In genomic region chr6:49262421-49262820, GRCm38 (mm10) we compare ENCODE assay signal across 8 mouse cellular contexts. TPM values are rescaled to one million over a fixed set of nuclear protein-coding genes. Genes with fewer than 3 reads are reported as not detected.
DNase-seq lines count a peak whose midpoint lies in the region; ATAC-seq and TF ChIP-seq lines count a peak whose summit lies in the region.

No protein-coding gene starts in this region.

- H3K36me3 ChIP-seq in MEL (ENCODE audit: control insufficient read depth in 1 of 2, insufficient read depth in 2 of 2, low read length in 2 of 2): peaks cover 2 to 43% of the 10 kb centered on the region in 2 experiments; a peak in 3 of 4 replicates
- H3K36me3 ChIP-seq in forebrain, embryonic 15.5 days: no peaks in the 10 kb centered on the region
- H3K36me3 ChIP-seq in midbrain, embryonic 15.5 days (replicated peaks): no peaks in the 10 kb centered on the region

- H3K9ac ChIP-seq in MEL (ENCODE audit: control insufficient read depth, low read depth, low read length, poor library complexity, severe bottlenecking): peak overlapping the region; percentile 96
- peak overlapping the region; percentile 100 for H3K9ac ChIP-seq in forebrain, embryonic 15.5 days (replicated peaks)
- peak overlapping the region; percentile 100 for H3K9ac ChIP-seq in midbrain, embryonic 15.5 days

- ATAC-seq in forebrain, embryonic 15.5 days (replicated peaks): no peak
- ATAC-seq in midbrain, embryonic 15.5 days (replicated peaks): no peak

- H3K27me3 ChIP-seq in MEL (ENCODE audit: control insufficient read depth in 1 of 2, insufficient read depth in 2 of 2, low read length in 2 of 2): no peaks in the 10 kb centered on the region
- no peaks in the 10 kb centered on the region for H3K27me3 ChIP-seq in forebrain, embryonic 15.5 days
- no peaks in the 10 kb centered on the region for H3K27me3 ChIP-seq in midbrain, embryonic 15.5 days (replicated peaks)

- TF ChIP-seq EP300 in MEL (IDR thresholded peaks at IDR 0.05; ENCODE audit: low read depth in 1 of 2, low read length in 2 of 2): no peak

- H3K4me1 ChIP-seq in MEL (ENCODE audit: control insufficient read depth in 1 of 2, insufficient read depth in 2 of 2, low read length in 2 of 2): peaks cover 16 to 26% of the 10 kb centered on the region in 2 experiments; a peak in 3 of 4 replicates
- peaks cover 29% of the 10 kb centered on the region for H3K4me1 ChIP-seq in forebrain, embryonic 15.5 days
- H3K4me1 ChIP-seq in midbrain, embryonic 15.5 days: peaks cover 26% of the 10 kb centered on the region

- no peak overlapping the region for H3K27ac ChIP-seq in MEL (ENCODE audit: control insufficient read depth, low read depth, low read length)
- 0 out of 2 replicates have a peak overlapping the region, but pooled peaks have one; percentile 99 for H3K27ac ChIP-seq in forebrain, embryonic 15.5 days (replicated peaks)
- H3K27ac ChIP-seq in midbrain, embryonic 15.5 days: no peak overlapping the region

- TF ChIP-seq CTCF in MEL (IDR thresholded peaks at IDR 0.05 in 2 of 3, conservative IDR thresholded peaks at IDR 0.05 in 1 of 3; ENCODE audit: control insufficient read depth in 1 of 3, insufficient read depth in 1 of 3, low read depth in 2 of 3, low read length in 3 of 3, poor library complexity in 1 of 3, severe bottlenecking in 1 of 3): no peak

- peak; percentile 42 for DNase-seq in A20 (ENCODE audit: low read depth, low spot score)
- DNase-seq in MEL (ENCODE audit: low read depth, low spot score): peak; percentile 40
- DNase-seq in kidney, postnatal 4 days: peak; percentile 25 to 32
- no peak for DNase-seq in urinary bladder, adult 18-20 months (ENCODE audit: low spot score in 2 of 2)
- no peak for DNase-seq in ovary, adult 18-20 months (ENCODE audit: low spot score)
- DNase-seq in cerebellum, postnatal 4 days (ENCODE audit: low spot score in 2 of 2): no peak

- peaks cover 58% of the 10 kb centered on the region for H3K79me2 ChIP-seq in MEL (ENCODE audit: control insufficient read depth, insufficient read depth, low read length, poor library complexity)

- TF ChIP-seq RAD21 in MEL (IDR thresholded peaks at IDR 0.05; ENCODE audit: low read depth, low read length): no peak

- no peaks in the 10 kb centered on the region for H3K9me3 ChIP-seq in MEL (replicated peaks; ENCODE audit: insufficient read depth, low read length)
- H3K9me3 ChIP-seq in forebrain, embryonic 15.5 days: no peaks in the 10 kb centered on the region
- no peaks in the 10 kb centered on the region for H3K9me3 ChIP-seq in midbrain, embryonic 15.5 days

- no peak for TF ChIP-seq POLR2A in MEL (IDR thresholded peaks at IDR 0.05; ENCODE audit: control insufficient read depth in 1 of 2, insufficient read depth in 1 of 2, low read depth in 1 of 2, low read length in 2 of 2, poor library complexity in 1 of 2)

- WGBS in forebrain, embryonic 15.5 days: 1% methylated on average over 9 of the region's 9 CpGs
- WGBS in midbrain, embryonic 15.5 days: 1% methylated on average over 9 of the region's 9 CpGs

- peak overlapping the region; percentile 64 for H3K4me2 ChIP-seq in forebrain, embryonic 15.5 days (replicated peaks)
- H3K4me2 ChIP-seq in midbrain, embryonic 15.5 days: peak overlapping the region; percentile 75

- peak overlapping the region; percentile 93 for H3K4me3 ChIP-seq in MEL (ENCODE audit: control insufficient read depth in 1 of 2, insufficient read depth in 1 of 2, low read depth in 2 of 2, low read length in 2 of 2)
- H3K4me3 ChIP-seq in forebrain, embryonic 15.5 days: peak overlapping the region; percentile 100
- H3K4me3 ChIP-seq in midbrain, embryonic 15.5 days: peak overlapping the region; percentile 100

TF ChIP-seq in MEL, 35 proteins besides CTCF, POLR2A, EP300 and RAD21:
- TF ChIP-seq CHD1 (IDR thresholded peaks at IDR 0.05; ENCODE audit: low read depth, low read length): peak; percentile 22; the same call in 1 of the 2 replicates
- TF ChIP-seq MAFK (IDR thresholded peaks at IDR 0.05; ENCODE audit: borderline replicate concordance, low read depth, low read length): no peak
- peak; percentile 26; the same call in 1 of the 2 replicates for TF ChIP-seq SIN3A (IDR thresholded peaks at IDR 0.05; ENCODE audit: low read length)

RNA-seq across cellular contexts. Expression of gene Tra2a, which starts 1.4 kb away (rescaled TPM):
- 108 and 114 TPM in 2 replicates for total RNA-seq in MEL (2012; rRNA removed)
- 10 to 100 TPM in 1 of 2 experiments, not detected in 1; 85.2 TPM for polyA plus RNA-seq in MEL (2012; ENCODE audit: insufficient read depth in 1 of 2, insufficient read length in 2 of 2, low read depth in 1 of 2, low replicate concordance in 2 of 2, missing spikeins in 1 of 2)
- 147 and 152 TPM in 2 replicates for polyA plus RNA-seq in forebrain, embryonic 15.5 days (2015; fragmentation: Nextera tagmentation; extraction: Ambion mirVana)
- 123 and 128 TPM in 2 replicates for polyA plus RNA-seq in midbrain, embryonic 15.5 days (2015; fragmentation: Nextera tagmentation; extraction: Ambion mirVana)

RNA-seq across cellular contexts. Expression of gene Igf2bp3, which starts 47.7 kb away (rescaled TPM):
- total RNA-seq in MEL (2012; rRNA removed): 0.12 and 0.13 TPM in 2 replicates
- polyA plus RNA-seq in MEL (2012; ENCODE audit: insufficient read depth in 1 of 2, insufficient read length in 2 of 2, low read depth in 1 of 2, low replicate concordance in 2 of 2, missing spikeins in 1 of 2): under 1 TPM in 1 of 2 experiments, not detected in 1; 0.29 TPM
- polyA plus RNA-seq in forebrain, embryonic 15.5 days (2015; fragmentation: Nextera tagmentation; extraction: Ambion mirVana): 36.5 and 39.8 TPM in 2 replicates
- polyA plus RNA-seq in midbrain, embryonic 15.5 days (2015; fragmentation: Nextera tagmentation; extraction: Ambion mirVana): 25.2 and 26.9 TPM in 2 replicates

RNA-seq across cellular contexts. Expression of gene Ccdc126, which starts 56.7 kb away (rescaled TPM):
- total RNA-seq in MEL (2012; rRNA removed): 3.9 and 4.4 TPM in 2 replicates
- polyA plus RNA-seq in MEL (2012; ENCODE audit: insufficient read depth in 1 of 2, insufficient read length in 2 of 2, low read depth in 1 of 2, low replicate concordance in 2 of 2, missing spikeins in 1 of 2): 1 to 10 TPM in 1 of 2 experiments, not detected in 1; 3.8 TPM
- 8.7 and 10.5 TPM in 2 replicates for polyA plus RNA-seq in forebrain, embryonic 15.5 days (2015; fragmentation: Nextera tagmentation; extraction: Ambion mirVana)
- polyA plus RNA-seq in midbrain, embryonic 15.5 days (2015; fragmentation: Nextera tagmentation; extraction: Ambion mirVana): 8.5 and 9.6 TPM in 2 replicates

Comparison
In these comparisons a context has a peak if more than half of its experiments do, and no peak if none do; other contexts are left out.
1. DNase-seq: peak in A20 (single experiment), MEL (single experiment) and kidney, postnatal 4 days (2 of 2); none in urinary bladder, adult 18-20 months (0 of 2), ovary, adult 18-20 months (single experiment) and cerebellum, postnatal 4 days (0 of 2).
2. RNA of gene Igf2bp3, which starts 47.7 kb away (polyA plus RNA-seq): 36.5 to 39.8 TPM in forebrain, embryonic 15.5 days and 25.2 to 26.9 TPM in midbrain, embryonic 15.5 days; 0.29 TPM in MEL; every median in the first group is over 10 times any median in the second.
3. Peak in every context shown above with its lines, with median percentiles within 50 percentile points of each other: H3K4me3 ChIP-seq and H3K9ac ChIP-seq.